Mouse (Mus musculus) neural tube, embryonic 10.5 days (tissue): ENCODE results near the gene Zfp367.

Experiments
- DNase-seq: peaks from one replicate; pipeline ENCODE4 v3.0.0-alpha.2; 2017; ENCODE audit warnings: low spot score; ENCODE audit errors: extremely low spot score

Zfp367 gene

DNA sequence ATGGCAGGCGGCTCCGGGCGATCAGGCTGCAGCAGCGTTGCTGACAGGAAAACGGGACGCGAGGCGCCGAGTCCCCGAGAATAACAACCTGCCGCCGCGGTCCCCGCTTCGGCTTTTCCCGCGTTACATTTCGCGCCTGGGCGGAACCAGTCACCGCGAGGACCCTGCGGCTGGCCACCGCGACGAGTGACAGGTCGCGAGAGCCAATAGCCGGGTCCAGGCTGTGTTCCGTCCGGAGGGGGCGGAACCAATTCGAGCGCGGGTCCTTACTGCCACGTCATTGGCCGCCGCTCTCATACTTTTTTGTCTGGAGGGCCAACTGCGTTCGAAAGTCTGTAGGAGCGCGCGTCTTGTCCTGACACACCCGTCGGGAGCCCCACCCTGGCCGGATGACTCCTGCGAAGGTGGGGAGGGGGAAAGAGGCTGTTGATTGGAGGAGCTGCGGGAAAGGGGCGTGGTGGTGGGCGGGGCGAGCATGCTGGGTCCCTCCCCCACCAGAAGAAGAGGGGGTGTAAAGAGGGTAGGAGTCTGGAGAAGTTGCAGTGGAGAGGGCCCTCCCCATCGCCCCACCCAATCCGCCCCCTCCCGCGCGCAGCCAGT, at the start of gene Zfp367:
Gene Zfp367 (minus strand): TSS at position 120 of the 600 bp plus-strand sequence.
- peak; percentile 98 for DNase-seq

DNA sequence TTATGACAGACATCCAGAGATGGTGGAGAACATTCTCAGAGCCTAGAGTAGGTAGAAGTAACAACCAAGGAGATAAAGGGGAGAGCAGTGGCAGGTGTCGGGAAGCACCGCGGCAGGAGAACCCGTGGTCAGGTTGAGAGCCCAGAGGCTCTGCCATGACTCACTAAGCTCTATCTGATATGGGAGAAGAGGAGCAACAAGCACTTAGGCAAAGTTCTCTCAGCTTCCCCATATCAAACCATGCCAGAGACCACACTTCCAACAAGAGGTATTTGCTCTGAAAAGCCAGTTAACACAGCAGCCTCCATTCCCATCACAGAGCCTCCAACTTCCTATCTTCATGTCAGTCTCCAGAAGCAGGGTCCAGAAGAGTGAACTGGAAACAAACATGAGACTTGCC, 47.9 kb upstream of the Zfp367 start:
- DNase-seq, result no peak

DNA sequence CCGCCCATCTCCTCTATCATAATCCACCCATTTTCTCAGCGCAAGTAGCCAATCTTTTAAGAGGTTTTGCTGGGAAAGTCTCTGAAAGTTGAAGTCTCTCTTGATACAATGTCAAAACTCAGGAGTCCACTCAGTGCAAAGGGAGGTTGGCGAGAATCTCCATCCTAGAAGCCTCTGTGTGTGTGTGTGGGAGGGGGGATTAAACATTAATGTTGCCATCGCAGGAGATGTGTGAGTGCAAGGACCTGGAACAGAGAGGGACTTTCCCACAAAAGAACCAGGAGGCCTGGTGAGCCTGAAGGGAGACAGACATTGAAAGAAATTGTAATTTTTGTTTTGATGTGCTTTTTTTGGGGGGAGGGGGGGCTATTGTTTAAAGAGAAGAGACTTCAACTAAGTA, 45.3 kb upstream of the Zfp367 start:
- no peak for DNase-seq

DNA sequence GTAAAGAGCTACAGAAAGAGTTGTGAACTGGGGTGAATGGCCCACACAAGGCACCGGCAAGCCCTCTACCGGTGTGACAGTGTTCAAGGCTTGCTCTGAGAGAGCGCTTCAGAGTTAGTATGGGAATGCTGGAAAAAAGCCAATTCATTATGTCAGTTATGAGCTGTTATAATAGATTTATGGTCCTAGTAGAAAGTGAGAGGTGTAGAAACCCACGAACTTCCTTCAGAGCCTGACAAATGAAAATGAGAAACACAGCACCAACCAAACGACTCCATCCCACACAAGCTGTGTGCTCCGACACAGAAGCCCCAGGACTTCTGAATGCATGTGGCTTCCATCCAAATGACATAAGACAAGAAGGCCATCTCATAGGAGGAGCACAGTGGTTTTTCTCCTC, 44.9 kb upstream of the Zfp367 start:
- no peak for DNase-seq

GRCm38 (mm10) chr13:64187065-64187464, 34.1 kb upstream of the Zfp367 start:
- no peak for DNase-seq

GRCm38 (mm10) chr13:64186516-64186915, 33.5 kb upstream of the Zfp367 start:
- no peak for DNase-seq

GRCm38 (mm10) chr13:64185586-64185985, 32.6 kb upstream of the Zfp367 start:
- DNase-seq, result no peak

- no peak for DNase-seq
These were observed 32.2 kb upstream of the Zfp367 start for GRCm38 (mm10) chr13:64185176-64185575.

- DNase-seq, result no peak
These were observed 31.4 kb upstream of the Zfp367 start for GRCm38 (mm10) chr13:64184361-64184760.

DNA sequence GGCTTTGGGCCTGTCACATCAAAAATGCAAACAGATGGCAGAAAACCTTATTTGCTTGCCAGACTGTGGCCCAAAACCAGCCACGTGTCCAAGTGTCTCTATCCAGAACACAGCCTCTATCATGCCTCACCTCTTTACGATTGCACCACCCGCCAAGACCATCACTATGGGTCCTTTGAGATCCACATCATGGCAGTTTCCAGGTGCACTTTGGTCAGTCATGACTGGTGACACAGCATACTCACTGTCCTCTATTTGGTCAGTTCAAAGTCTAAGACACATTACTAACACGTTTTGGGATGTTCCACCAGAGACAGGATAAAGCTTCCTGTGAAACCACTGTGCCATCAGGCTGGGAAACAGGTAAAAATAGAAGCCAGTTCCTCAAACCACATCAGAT, 30.6 kb upstream of the Zfp367 start:
- DNase-seq, result no peak

GRCm38 (mm10) chr13:64182091-64182490, 29.1 kb upstream of the Zfp367 start:
- DNase-seq, result no peak

GRCm38 (mm10) chr13:64180888-64181287, 27.9 kb upstream of the Zfp367 start:
- DNase-seq, result peak; percentile 30

DNA sequence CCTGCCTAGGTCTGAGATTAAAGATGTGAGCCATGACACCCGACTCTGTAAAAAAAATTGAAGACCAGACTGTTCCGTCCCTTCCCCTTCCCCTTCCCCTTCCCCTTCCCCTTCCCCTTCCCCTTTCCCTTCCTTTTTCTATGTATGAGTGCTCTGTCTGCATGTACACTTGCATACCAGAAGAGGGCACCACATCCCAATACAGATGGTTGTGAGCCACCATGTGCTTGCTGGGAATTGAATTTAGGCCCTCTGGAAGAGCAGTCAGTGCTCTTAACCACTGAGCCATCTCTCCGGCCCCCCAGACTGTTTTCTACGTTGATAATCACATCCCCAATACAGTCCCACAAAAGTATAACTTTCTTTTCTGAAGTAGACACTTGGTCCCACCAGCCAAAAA, 27.3 kb upstream of the Zfp367 start:
- no peak for DNase-seq

- no peak for DNase-seq
These were observed 26.0 kb upstream of the Zfp367 start for GRCm38 (mm10) chr13:64178746-64179652.

DNA sequence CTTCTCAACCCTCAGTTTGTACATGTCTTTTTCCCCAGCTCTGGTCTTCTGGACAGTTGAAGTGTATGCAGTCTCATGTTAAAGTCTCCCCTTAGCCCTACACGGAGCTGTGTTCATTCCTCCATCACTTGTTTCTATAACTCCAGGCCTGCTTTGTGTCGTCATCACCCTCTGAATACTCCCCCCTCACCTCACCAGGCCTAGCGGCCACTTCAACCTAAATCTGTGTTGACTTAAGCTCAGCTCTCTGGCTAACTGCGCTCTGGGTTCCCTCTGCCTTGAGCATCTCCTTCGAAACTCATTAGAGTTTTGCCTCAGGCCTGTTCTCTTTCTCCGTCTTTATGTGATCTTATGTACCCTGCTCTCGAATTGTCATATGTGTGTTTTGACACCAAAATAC, 25.0 kb upstream of the Zfp367 start:
- DNase-seq, result no peak

GRCm38 (mm10) chr13:64169746-64170145, 16.7 kb upstream of the Zfp367 start:
- DNase-seq, result no peak

- DNase-seq, result peak; percentile 23
These were observed 10.2 kb upstream of the Zfp367 start for GRCm38 (mm10) chr13:64163147-64163715.

DNA sequence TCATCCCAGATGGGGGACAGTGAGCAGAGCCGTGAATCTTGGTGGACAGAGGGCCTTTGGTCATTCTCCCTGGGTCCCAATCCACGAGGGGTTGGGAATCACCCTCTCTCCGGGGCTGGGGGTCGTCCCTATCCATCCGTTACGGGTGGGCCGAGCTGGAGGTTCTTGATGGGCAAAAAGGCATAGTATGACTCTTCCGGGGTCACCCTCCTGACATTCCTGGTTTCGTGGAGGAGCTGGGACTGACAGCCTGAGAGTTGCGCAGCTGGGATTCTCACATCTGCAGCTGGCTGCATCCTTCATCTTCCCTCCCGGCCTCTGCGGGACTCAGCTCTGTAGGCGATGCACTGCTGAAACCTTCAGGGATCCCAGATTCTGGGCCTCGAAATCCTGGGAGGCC, 9.6 kb upstream of the Zfp367 start:
- peak; percentile 57 for DNase-seq

- DNase-seq, result no peak
These were observed 9.1 kb upstream of the Zfp367 start for GRCm38 (mm10) chr13:64161916-64162611.

GRCm38 (mm10) chr13:64161548-64161915, 8.5 kb upstream of the Zfp367 start, which contains the start of gene Habp4:
Gene Habp4 (plus strand): TSS chr13:64161824.
- peak; percentile 98 for DNase-seq

GRCm38 (mm10) chr13:64156966-64157365, 4.0 kb upstream of the Zfp367 start:
- DNase-seq, result no peak

DNA sequence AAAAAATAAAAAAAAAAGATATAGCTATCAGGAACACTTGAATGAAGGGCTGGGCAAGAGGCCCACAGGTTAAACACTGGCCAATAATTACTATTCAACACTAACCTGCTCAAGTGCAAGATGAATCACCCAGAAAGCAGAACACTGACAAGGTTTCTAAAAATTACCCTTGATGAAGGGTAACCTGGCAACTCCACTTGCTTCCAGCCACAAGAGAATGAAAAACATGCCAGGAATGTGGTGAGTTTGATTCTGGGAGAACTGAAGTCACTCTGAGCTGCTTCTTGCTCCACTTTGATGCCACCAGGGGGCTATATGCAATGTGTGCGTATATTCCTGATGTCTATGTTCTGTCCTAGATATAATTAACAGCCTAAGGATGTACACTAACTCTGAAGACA, 2.2 kb upstream of the Zfp367 start:
- DNase-seq, result peak; percentile 26
